Mouse (Mus musculus) midbrain, embryonic 11.5 days (tissue): ENCODE results near the gene Tmem151a. TPM values are rescaled to one million over a fixed set of nuclear protein-coding genes. Genes with fewer than 3 reads are reported as not detected.

Source experiments
- ATAC-seq: fragments of 200-750 bp; cut with Nextera tagmentation; 2 replicates; pipeline ENCODE4 v1.8.0; 2017; ENCODE audit warnings: moderate TSS enrichment, moderate library complexity; ENCODE audit not compliant: low FRiP score
- DNase-seq: peaks from one replicate; pipeline ENCODE4 v3.0.0; 2015; ENCODE audit warnings: low spot score; ENCODE audit errors: missing footprints
- H3K27ac ChIP-seq: fragments of 300-500 bp; sonication (generic); 2 replicates; pipeline ENCODE4 v1.5.1; 2014; ENCODE audit warnings: low read depth, low read length
- H3K27me3 ChIP-seq: fragments of 300-500 bp; sonication (generic); 2 replicates; pipeline ENCODE4 v1.6.1; 2014; ENCODE audit warnings: mild to moderate bottlenecking, low read length, moderate library complexity, mixed read lengths; ENCODE audit not compliant: control insufficient read depth, insufficient read depth
- H3K36me3 ChIP-seq: fragments of 300-500 bp; sonication (generic); 2 replicates; pipeline ENCODE4 v1.6.1; 2014; ENCODE audit warnings: mild to moderate bottlenecking, low read length, moderate library complexity, mixed read lengths; ENCODE audit not compliant: control insufficient read depth, insufficient read depth
- H3K4me1 ChIP-seq: fragments of 300-500 bp; sonication (generic); 2 replicates; pipeline ENCODE4 v1.6.1; 2014; ENCODE audit warnings: low read length; ENCODE audit not compliant: control insufficient read depth, insufficient read depth
- H3K4me2 ChIP-seq: fragments of 300-500 bp; sonication (generic); 2 replicates; pipeline ENCODE4 v1.6.1; 2014; ENCODE audit warnings: mild to moderate bottlenecking, moderate library complexity
- H3K4me3 ChIP-seq: fragments of 300-500 bp; sonication (generic); 2 replicates; pipeline ENCODE4 v1.5.1; 2014; ENCODE audit warnings: low read depth, low read length
- H3K9ac ChIP-seq: fragments of 300-500 bp; sonication (generic); 2 replicates; pipeline ENCODE4 v1.6.1; 2014; ENCODE audit warnings: low read length
- H3K9me3 ChIP-seq: fragments of 300-500 bp; sonication (generic); 2 replicates; pipeline ENCODE4 v1.6.1; 2016; ENCODE audit warnings: low read length; ENCODE audit not compliant: control insufficient read depth
- WGBS: fragments of 180-500 bp; shearing (Covaris S2); extraction: QIAGEN DNeasy Blood & Tissue Kit; methylation state at CpG from one replicate; pipeline ENCODE4 v1.1.7; 2014; 5-methylcytosine and 5-hydroxymethylcytosine counted together
- polyA plus RNA-seq: library from polyadenylated mRNA; unstranded; fragments of >200 nt; fragmentation: Nextera tagmentation; extraction: Ambion mirVana; gene quantifications from 2 replicates; pipeline ENCODE4 v1.2.1, GENCODE M21; 2014

Gene Tmem151a
- 1.3 TPM in 2 replicates for polyA plus RNA-seq

- H3K4me1 ChIP-seq, result peaks cover 22% of the 10 kb centered on the region
- ATAC-seq (no peak), DNase-seq (no peak)
- no peaks in the 10 kb centered on the region for H3K9me3 ChIP-seq
- peak within 1 kb of the TSS; percentile 55 for H3K4me2 ChIP-seq
- H3K9ac ChIP-seq, result peak within 1 kb of the TSS; percentile 36
- H3K27ac ChIP-seq, result no peak within 1 kb of the TSS
- 2% methylated on average over 60 of the region's 69 CpGs for WGBS
- peaks cover 55% of the 10 kb centered on the region for H3K27me3 ChIP-seq
- no peaks in the 10 kb centered on the region; the same call in 1 of the 2 replicates for H3K36me3 ChIP-seq
- peak within 1 kb of the TSS; percentile 35 for H3K4me3 ChIP-seq
Observed at GRCm38 (mm10) chr19:5085145-5085863, at the start of gene Tmem151a. Gene Tmem151a, minus strand, starts transcription at chr19:5085531.

GRCm38 (mm10) chr19:5131237-5131636, 45.9 kb upstream of the Tmem151a start:
- ATAC-seq (no peak), DNase-seq (no peak)
- no peak overlapping the region for H3K4me2 ChIP-seq
- H3K27me3 ChIP-seq, result no peaks in the 10 kb centered on the region
- no peaks in the 10 kb centered on the region for H3K36me3 ChIP-seq
- H3K9me3 ChIP-seq, result no peaks in the 10 kb centered on the region
- no peak overlapping the region for H3K27ac ChIP-seq
- no peak overlapping the region for H3K4me3 ChIP-seq
- H3K9ac ChIP-seq, result no peak overlapping the region
- 72% methylated on average over 4 of the region's 4 CpGs for WGBS
- no peaks in the 10 kb centered on the region for H3K4me1 ChIP-seq

- ATAC-seq (no peak), DNase-seq (peak; percentile 77)
- 36% methylated on average over 1 of the region's 1 CpGs for WGBS
Observed at GRCm38 (mm10) chr19:5129770-5130169, 44.4 kb upstream of the Tmem151a start.

GRCm38 (mm10) chr19:5124055-5124614, 38.8 kb upstream of the Tmem151a start:
- no peak overlapping the region for H3K4me2 ChIP-seq
- no peaks in the 10 kb centered on the region for H3K36me3 ChIP-seq
- WGBS, result 67% methylated on average over 7 of the region's 7 CpGs
- ATAC-seq (no peak), DNase-seq (peak; percentile 67)
- H3K4me1 ChIP-seq, result no peaks in the 10 kb centered on the region
- H3K27me3 ChIP-seq, result peaks cover 1% of the 10 kb centered on the region; the same call in 1 of the 2 replicates
- H3K9me3 ChIP-seq, result no peaks in the 10 kb centered on the region
- H3K4me3 ChIP-seq, result no peak overlapping the region
- no peak overlapping the region for H3K9ac ChIP-seq
- H3K27ac ChIP-seq, result no peak overlapping the region

More at GRCm38 (mm10) chr19:5129770-5130169, 44.4 kb upstream of the Tmem151a start:
- H3K27ac ChIP-seq, result no peak overlapping the region
- H3K4me2 ChIP-seq, result no peak overlapping the region
- H3K4me3 ChIP-seq, result no peak overlapping the region
- no peaks in the 10 kb centered on the region for H3K4me1 ChIP-seq
- no peaks in the 10 kb centered on the region for H3K36me3 ChIP-seq
- no peaks in the 10 kb centered on the region for H3K27me3 ChIP-seq
- H3K9me3 ChIP-seq, result no peaks in the 10 kb centered on the region
- H3K9ac ChIP-seq, result no peak overlapping the region

GRCm38 (mm10) chr19:5123241-5123640, 37.9 kb upstream of the Tmem151a start:
- H3K4me3 ChIP-seq, result no peak overlapping the region
- WGBS, result 86% methylated on average over 3 of the region's 3 CpGs
- H3K4me1 ChIP-seq, result peaks cover 4% of the 10 kb centered on the region; the same call in 1 of the 2 replicates
- H3K4me2 ChIP-seq, result no peak overlapping the region
- no peak for ATAC-seq
- H3K9ac ChIP-seq, result no peak overlapping the region
- H3K9me3 ChIP-seq, result no peaks in the 10 kb centered on the region
- H3K27me3 ChIP-seq, result peaks cover 2% of the 10 kb centered on the region; the same call in 1 of the 2 replicates
- H3K27ac ChIP-seq, result no peak overlapping the region
- no peak for DNase-seq
- no peaks in the 10 kb centered on the region for H3K36me3 ChIP-seq

GRCm38 (mm10) chr19:5122492-5122891, 37.2 kb upstream of the Tmem151a start:
- DNase-seq, result peak; percentile 75
- no peak for ATAC-seq

GRCm38 (mm10) chr19:5118384-5118698, 33.0 kb upstream of the Tmem151a start, which contains the start of gene Klc2:
Gene Klc2, minus strand, starts transcription at chr19:5118560.
- H3K27ac ChIP-seq, result peak within 1 kb of the TSS; percentile 66
- WGBS, result under 1% methylated on average over 18 of the region's 18 CpGs
- peak within 1 kb of the TSS; percentile 87 for H3K4me3 ChIP-seq
- DNase-seq (no peak), ATAC-seq (peak; percentile 94)
- H3K4me1 ChIP-seq, result peaks cover 10% of the 10 kb centered on the region
- H3K36me3 ChIP-seq, result peaks cover 4% of the 10 kb centered on the region; the same call in 1 of the 2 replicates
- no peaks in the 10 kb centered on the region for H3K9me3 ChIP-seq
- peaks cover 2% of the 10 kb centered on the region; the same call in 1 of the 2 replicates for H3K27me3 ChIP-seq
- H3K9ac ChIP-seq, result peak within 1 kb of the TSS; percentile 82
- H3K4me2 ChIP-seq, result peak within 1 kb of the TSS; percentile 85

More at GRCm38 (mm10) chr19:5122492-5122891, 37.2 kb upstream of the Tmem151a start:
- 79% methylated on average over 10 of the region's 10 CpGs for WGBS
- H3K4me3 ChIP-seq, result no peak overlapping the region
- no peak overlapping the region for H3K4me2 ChIP-seq
- no peaks in the 10 kb centered on the region for H3K36me3 ChIP-seq
- peaks cover 4% of the 10 kb centered on the region; the same call in 1 of the 2 replicates for H3K4me1 ChIP-seq
- H3K27me3 ChIP-seq, result peaks cover 2% of the 10 kb centered on the region; the same call in 1 of the 2 replicates
- no peak overlapping the region for H3K27ac ChIP-seq
- H3K9ac ChIP-seq, result no peak overlapping the region
- H3K9me3 ChIP-seq, result no peaks in the 10 kb centered on the region

GRCm38 (mm10) chr19:5117494-5118383, 32.4 kb upstream of the Tmem151a start:
- Histone ChIP-seq H3K4me2 (peak overlapping the region; percentile 85), H3K9me3 (no peaks in the 10 kb centered on the region), H3K4me3 (peak overlapping the region; percentile 87), H3K27me3 (peaks cover 2% of the 10 kb centered on the region; the same call in 1 of the 2 replicates), H3K36me3 (peaks cover 4% of the 10 kb centered on the region; the same call in 1 of the 2 replicates), H3K27ac (peak overlapping the region; percentile 66), H3K4me1 (peaks cover 10% of the 10 kb centered on the region), H3K9ac (peak overlapping the region; percentile 82)
- WGBS, result under 1% methylated on average over 77 of the region's 83 CpGs
- peak; percentile 100 for DNase-seq
- ATAC-seq, result peak; percentile 86
